Mouse (Mus musculus): ENCODE measurements at regions not wholly inside any gene's neighbourhood (a gene's known extent, or its start where the extent isn't known, plus 50 kb on each side); places are given as distances from the start of the nearest gene placed in this dataset.

- no peak for TF ChIP-seq ZC3H11A (IDR thresholded peaks at IDR 0.05; ENCODE audit: borderline replicate concordance, low read depth, low read length)
- no peak for TF ChIP-seq MAFK (IDR thresholded peaks at IDR 0.05; ENCODE audit: insufficient read depth, low read depth, low read length)
- no peak for TF ChIP-seq HCFC1 (IDR thresholded peaks at IDR 0.05; ENCODE audit: borderline replicate concordance, insufficient read depth, low read length)
- no peak for TF ChIP-seq CHD2 (IDR thresholded peaks at IDR 0.05; ENCODE audit: low read depth, low read length)
- no peak for TF ChIP-seq ZNF384 (IDR thresholded peaks at IDR 0.05; ENCODE audit: low read depth, low read length)
- in situ Hi-C loops (cut with MboI; ENCODE audit: low sequenced_read_pairs in 2 of 2, unreplicated experiment in 2 of 2) = no loop called here
- peaks cover 3% of the 10 kb centered on the region for H3K9me3 ChIP-seq (ENCODE audit: control insufficient read depth, insufficient read depth, low read depth, low read length)
- 0 out of 4 replicates have a peak, but pooled peaks cover 0 to 2% of the 10 kb centered on the region in 2 experiments for H3K4me1 ChIP-seq (ENCODE audit: control insufficient read depth in 2 of 2, insufficient read depth in 2 of 2, low read length in 2 of 2, poor library complexity in 1 of 2)
- H3K27ac ChIP-seq (ENCODE audit: insufficient read depth, low read depth, low read length, poor library complexity, severe bottlenecking) = no peak overlapping the region
- no peaks in the 10 kb centered on the region for H3K36me3 ChIP-seq (ENCODE audit: control insufficient read depth, insufficient read depth, low read length, poor library complexity, severe bottlenecking)
- H3K9ac ChIP-seq (ENCODE audit: insufficient read depth, low read depth, low read length, poor library complexity, severe bottlenecking) = no peak overlapping the region
- peak; percentile 12 for DNase-seq (ENCODE audit: low read depth, low spot score)
- no peak overlapping the region for H3K4me3 ChIP-seq (ENCODE audit: insufficient read depth in 1 of 2, low read depth in 1 of 2, low read length in 2 of 2, poor library complexity in 1 of 2, severe bottlenecking in 1 of 2)
These were observed 667.3 kb downstream of the Slc22a22 start for GRCm38 (mm10) chr15:56810151-56810550.

- Histone ChIP-seq H3K27ac (ENCODE audit: insufficient read depth, low read depth, low read length, poor library complexity, severe bottlenecking) (no peak overlapping the region), H3K9ac (ENCODE audit: insufficient read depth, low read depth, low read length, poor library complexity, severe bottlenecking) (no peak overlapping the region), H3K9me3 (ENCODE audit: control insufficient read depth, insufficient read depth, low read depth, low read length) (peaks cover 3% of the 10 kb centered on the region), H3K36me3 (ENCODE audit: control insufficient read depth, insufficient read depth, low read length, poor library complexity, severe bottlenecking) (no peaks in the 10 kb centered on the region), H3K4me3 (ENCODE audit: insufficient read depth in 1 of 2, low read depth in 1 of 2, low read length in 2 of 2, poor library complexity in 1 of 2, severe bottlenecking in 1 of 2) (no peak overlapping the region), H3K4me1 (ENCODE audit: control insufficient read depth in 2 of 2, insufficient read depth in 2 of 2, low read length in 2 of 2, poor library complexity in 1 of 2) (0 out of 4 replicates have a peak, but pooled peaks cover 0 to 2% of the 10 kb centered on the region in 2 experiments)
- in situ Hi-C loops (cut with MboI; ENCODE audit: low sequenced_read_pairs in 2 of 2, unreplicated experiment in 2 of 2) = no loop called here
- TF ChIP-seq ZC3H11A (IDR thresholded peaks at IDR 0.05; ENCODE audit: borderline replicate concordance, low read depth, low read length) (no peak), HCFC1 (IDR thresholded peaks at IDR 0.05; ENCODE audit: borderline replicate concordance, insufficient read depth, low read length) (no peak), MAFK (IDR thresholded peaks at IDR 0.05; ENCODE audit: insufficient read depth, low read depth, low read length) (no peak), CHD2 (IDR thresholded peaks at IDR 0.05; ENCODE audit: low read depth, low read length) (no peak), ZNF384 (IDR thresholded peaks at IDR 0.05; ENCODE audit: low read depth, low read length) (no peak)
- no peak for DNase-seq (ENCODE audit: low read depth, low spot score)
These were observed 669.8 kb downstream of the Slc22a22 start for GRCm38 (mm10) chr15:56807611-56808010.

- DNase-seq (ENCODE audit: low read depth, low spot score) = no peak
- TF ChIP-seq MAFK (IDR thresholded peaks at IDR 0.05; ENCODE audit: insufficient read depth, low read depth, low read length) = no peak
- TF ChIP-seq HCFC1 (IDR thresholded peaks at IDR 0.05; ENCODE audit: borderline replicate concordance, insufficient read depth, low read length) = no peak
- TF ChIP-seq CHD2 (IDR thresholded peaks at IDR 0.05; ENCODE audit: low read depth, low read length) = no peak
- TF ChIP-seq ZNF384 (IDR thresholded peaks at IDR 0.05; ENCODE audit: low read depth, low read length) = no peak
- TF ChIP-seq ZC3H11A (IDR thresholded peaks at IDR 0.05; ENCODE audit: borderline replicate concordance, low read depth, low read length) = no peak
- H3K9me3 ChIP-seq (ENCODE audit: control insufficient read depth, insufficient read depth, low read depth, low read length) = peaks cover 3% of the 10 kb centered on the region
- in situ Hi-C loops (cut with MboI; ENCODE audit: low sequenced_read_pairs in 2 of 2, unreplicated experiment in 2 of 2) = no loop called here
- no peaks in the 10 kb centered on the region for H3K4me1 ChIP-seq (ENCODE audit: control insufficient read depth in 2 of 2, insufficient read depth in 2 of 2, low read length in 2 of 2, poor library complexity in 1 of 2)
- H3K27ac ChIP-seq (ENCODE audit: insufficient read depth, low read depth, low read length, poor library complexity, severe bottlenecking) = no peak overlapping the region
- H3K4me3 ChIP-seq (ENCODE audit: insufficient read depth in 1 of 2, low read depth in 1 of 2, low read length in 2 of 2, poor library complexity in 1 of 2, severe bottlenecking in 1 of 2) = no peak overlapping the region
- no peaks in the 10 kb centered on the region for H3K36me3 ChIP-seq (ENCODE audit: control insufficient read depth, insufficient read depth, low read length, poor library complexity, severe bottlenecking)
- H3K9ac ChIP-seq (ENCODE audit: insufficient read depth, low read depth, low read length, poor library complexity, severe bottlenecking) = no peak overlapping the region
These were observed 675.5 kb downstream of the Slc22a22 start for GRCm38 (mm10) chr15:56801933-56802332.

GRCm38 (mm10) chr15:56775431-56775830 lies 702.0 kb downstream of the Slc22a22 start:
- no peaks in the 10 kb centered on the region for H3K9me3 ChIP-seq (ENCODE audit: control insufficient read depth, insufficient read depth, low read depth, low read length)
- TF ChIP-seq HCFC1 (IDR thresholded peaks at IDR 0.05; ENCODE audit: borderline replicate concordance, insufficient read depth, low read length) = no peak
- no peak for TF ChIP-seq CHD2 (IDR thresholded peaks at IDR 0.05; ENCODE audit: low read depth, low read length)
- no peak for TF ChIP-seq MAFK (IDR thresholded peaks at IDR 0.05; ENCODE audit: insufficient read depth, low read depth, low read length)
- no peak overlapping the region for H3K27ac ChIP-seq (ENCODE audit: insufficient read depth, low read depth, low read length, poor library complexity, severe bottlenecking)
- in situ Hi-C loops (cut with MboI; ENCODE audit: low sequenced_read_pairs in 2 of 2, unreplicated experiment in 2 of 2) = no loop called here
- H3K4me3 ChIP-seq (ENCODE audit: insufficient read depth in 1 of 2, low read depth in 1 of 2, low read length in 2 of 2, poor library complexity in 1 of 2, severe bottlenecking in 1 of 2) = no peak overlapping the region
- no peaks in the 10 kb centered on the region for H3K4me1 ChIP-seq (ENCODE audit: control insufficient read depth in 2 of 2, insufficient read depth in 2 of 2, low read length in 2 of 2, poor library complexity in 1 of 2)
- no peaks in the 10 kb centered on the region for H3K36me3 ChIP-seq (ENCODE audit: control insufficient read depth, insufficient read depth, low read length, poor library complexity, severe bottlenecking)
- no peak for DNase-seq (ENCODE audit: low read depth, low spot score)
- no peak overlapping the region for H3K9ac ChIP-seq (ENCODE audit: insufficient read depth, low read depth, low read length, poor library complexity, severe bottlenecking)

Data from ES-E14 (cell line).